Mouse (Mus musculus) forelimb bud, embryonic 11.5 days (tissue): ENCODE data around the gene Mgmt.
A peak's percentile ranks its signal among the peaks of the same experiment; 100 is the strongest.

ENCODE experiments used
- DNase-seq: peaks from one replicate; pipeline ENCODE4 v3.0.0-alpha.2; 2012; ENCODE audit warnings: low read depth, low spot score

Gene Mgmt

DNA sequence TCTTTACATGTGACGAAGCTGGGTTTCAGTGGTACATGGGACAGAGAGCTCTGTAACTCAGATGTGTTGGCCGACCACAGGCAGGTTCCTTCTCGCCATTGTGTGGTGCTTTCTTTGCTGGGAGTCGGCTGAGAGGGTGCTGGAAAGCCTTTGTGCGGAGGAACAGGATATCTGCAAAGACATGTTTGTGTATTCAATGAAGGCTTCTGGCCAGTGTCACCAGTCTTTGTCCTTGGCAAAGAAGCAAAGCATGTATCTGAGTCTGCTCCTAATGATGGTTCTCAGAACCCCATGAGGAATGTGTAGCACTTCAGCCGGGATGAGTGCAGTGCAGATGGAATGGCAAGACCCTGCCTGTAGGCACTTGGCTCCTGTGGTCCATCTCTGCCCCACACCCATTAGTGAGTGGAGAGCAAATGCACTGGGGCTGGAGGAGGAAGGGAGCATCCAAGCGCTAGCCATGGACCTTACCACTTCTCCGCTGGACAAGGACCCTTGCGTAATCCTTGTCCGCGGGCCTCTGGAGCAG, 14.3 kb downstream of the Mgmt start:
- DNase-seq, result no peak

- DNase-seq, result no peak
These were observed 18.5 kb downstream of the Mgmt start for GRCm38 (mm10) chr7:136912901-136913300.

DNA sequence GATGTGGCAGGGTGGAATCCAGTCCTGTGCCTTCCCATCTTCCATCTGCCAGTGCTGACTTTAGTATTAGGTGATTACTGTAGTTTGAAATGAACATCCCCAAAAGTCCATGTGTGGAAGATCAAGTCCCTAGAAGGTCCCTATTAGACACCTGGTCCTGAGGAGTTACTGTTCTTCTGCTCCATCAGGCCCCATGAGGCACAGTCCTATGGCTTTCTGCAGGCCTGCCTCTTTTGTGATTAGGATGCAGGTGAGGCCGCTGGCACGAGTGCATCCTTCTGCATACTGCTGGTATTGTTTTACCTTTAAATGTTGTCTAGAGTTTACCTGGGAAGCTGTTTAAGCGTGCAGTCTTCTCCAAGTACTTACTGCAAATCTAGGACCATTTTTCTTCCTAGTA, 21.6 kb downstream of the Mgmt start:
- no peak for DNase-seq

DNA sequence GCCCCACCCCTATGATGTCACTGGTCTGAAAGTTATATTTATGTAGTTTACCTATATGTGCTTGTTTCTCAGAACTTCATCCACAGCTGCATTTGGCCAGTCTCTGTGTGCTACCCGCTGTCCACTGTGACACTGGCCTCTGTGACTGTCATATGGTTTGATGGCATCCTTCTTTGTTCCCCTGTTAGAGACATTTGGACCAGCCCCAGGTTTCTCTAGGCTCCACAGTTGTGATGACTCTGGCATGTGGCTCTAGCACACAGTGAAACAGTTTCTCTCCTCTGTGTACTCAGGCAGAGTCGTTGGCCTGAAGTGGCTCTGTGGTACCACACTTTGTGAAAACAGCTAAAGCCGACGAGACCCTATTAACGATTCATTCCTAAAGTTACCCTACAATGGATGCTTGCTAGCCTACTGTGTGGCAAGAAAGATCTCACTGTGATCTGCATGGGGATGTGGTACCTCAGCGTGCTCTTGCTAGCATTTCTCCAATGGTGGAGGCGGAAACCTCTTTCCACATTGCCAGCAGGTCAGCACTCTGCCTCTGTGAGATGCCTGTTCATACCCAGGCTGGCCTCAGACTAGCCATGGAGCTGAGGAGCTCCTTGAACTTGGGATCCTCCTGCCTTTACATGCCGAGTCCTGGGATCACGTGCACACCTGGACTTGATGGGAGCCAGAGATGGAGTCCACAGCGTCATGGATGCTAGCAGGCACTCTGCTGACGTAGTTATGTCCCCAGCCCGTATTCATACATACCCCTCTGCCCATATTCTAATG, 26.8 kb downstream of the Mgmt start:
- no peak for DNase-seq

DNA sequence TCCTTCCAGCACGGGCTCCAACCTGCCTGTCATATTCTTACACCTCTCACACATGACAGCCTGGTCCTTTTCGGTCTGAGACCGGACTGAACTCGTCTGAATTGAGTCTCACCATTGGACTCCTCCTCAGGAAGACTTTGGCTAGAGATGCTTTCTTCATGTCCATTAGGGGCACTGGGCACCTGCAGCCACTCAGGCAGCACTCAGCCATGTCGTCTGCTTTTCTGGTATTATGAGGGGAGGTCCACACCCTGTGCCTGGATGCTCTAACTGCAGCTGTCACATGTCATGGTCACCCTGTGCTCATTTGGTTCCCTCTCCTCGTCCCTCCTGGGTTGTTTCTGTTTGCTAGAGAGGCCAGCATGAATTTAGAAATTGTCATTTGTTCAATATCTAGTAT, 27.8 kb downstream of the Mgmt start:
- DNase-seq, result no peak

- no peak for DNase-seq
These were observed 30.3 kb downstream of the Mgmt start for GRCm38 (mm10) chr7:136924610-136925260.

- no peak for DNase-seq
These were observed 31.8 kb downstream of the Mgmt start for GRCm38 (mm10) chr7:136926178-136926577.

DNA sequence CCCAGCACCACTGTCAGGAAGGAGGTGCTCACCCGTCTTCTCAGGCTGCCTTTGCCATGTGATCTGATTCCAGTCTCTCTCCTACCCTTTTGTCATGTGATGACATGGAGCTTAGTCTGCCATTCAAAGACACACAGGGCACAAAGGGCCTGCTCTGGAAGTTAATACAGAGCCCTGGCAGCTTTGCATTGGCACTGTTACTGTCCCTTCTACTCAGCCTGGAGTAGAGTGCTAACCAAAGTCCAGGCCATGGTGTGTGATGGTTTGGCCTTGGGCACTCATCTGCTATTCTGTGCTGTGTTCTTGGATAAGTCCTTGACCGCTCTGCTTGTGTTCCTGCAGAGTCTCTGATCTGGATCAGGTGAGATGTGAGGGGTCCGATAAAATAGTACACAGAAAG, 36.0 kb downstream of the Mgmt start:
- no peak for DNase-seq

- DNase-seq, result no peak
These were observed 39.0 kb downstream of the Mgmt start for GRCm38 (mm10) chr7:136933367-136933766.

- no peak for DNase-seq
These were observed 39.9 kb downstream of the Mgmt start for GRCm38 (mm10) chr7:136934336-136934735.

DNA sequence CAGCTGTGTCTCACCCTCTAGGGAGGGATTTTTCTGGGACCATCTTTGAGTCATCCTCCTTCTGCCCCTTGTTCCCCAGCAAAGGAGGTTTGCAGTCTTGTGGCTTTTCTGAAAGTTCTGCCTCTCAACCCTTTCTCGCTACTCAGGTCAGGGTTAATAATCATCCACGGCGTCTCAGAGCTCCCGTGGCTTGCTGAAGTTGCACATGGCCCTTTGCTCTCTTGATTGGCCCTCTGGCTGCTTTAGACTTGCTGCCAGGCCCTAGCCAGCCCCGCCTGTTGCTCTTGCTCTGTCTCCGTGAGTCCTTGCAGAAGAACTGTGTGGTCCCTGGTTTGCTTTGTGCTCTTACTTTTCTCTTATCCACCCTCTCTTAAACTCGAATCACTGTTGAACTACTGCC, 40.4 kb downstream of the Mgmt start:
- no peak for DNase-seq

DNA sequence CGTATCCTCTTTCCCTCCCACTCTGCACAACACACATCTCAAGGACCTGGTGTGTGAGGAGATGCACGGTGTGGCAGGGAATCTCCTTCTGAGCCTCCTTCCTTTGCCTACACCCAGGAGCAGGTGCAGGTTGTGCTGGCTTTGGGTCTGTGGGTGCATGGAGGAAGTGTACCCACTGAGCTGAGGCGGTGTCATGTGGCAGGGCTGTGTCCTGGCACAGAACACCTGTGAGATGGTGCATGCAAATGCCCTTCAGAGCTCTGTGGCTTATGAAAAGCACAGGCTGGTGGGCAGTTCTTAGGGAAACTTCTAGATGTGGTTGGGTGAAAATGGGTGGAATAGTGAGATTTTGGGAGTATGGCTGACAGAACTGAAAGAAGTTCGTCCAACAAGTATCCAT, 44.0 kb downstream of the Mgmt start:
- DNase-seq, result no peak

- no peak for DNase-seq
These were observed 48.0 kb downstream of the Mgmt start for GRCm38 (mm10) chr7:136942414-136942813.

- DNase-seq, result no peak
These were observed 49.5 kb downstream of the Mgmt start for GRCm38 (mm10) chr7:136943886-136944285.

DNA sequence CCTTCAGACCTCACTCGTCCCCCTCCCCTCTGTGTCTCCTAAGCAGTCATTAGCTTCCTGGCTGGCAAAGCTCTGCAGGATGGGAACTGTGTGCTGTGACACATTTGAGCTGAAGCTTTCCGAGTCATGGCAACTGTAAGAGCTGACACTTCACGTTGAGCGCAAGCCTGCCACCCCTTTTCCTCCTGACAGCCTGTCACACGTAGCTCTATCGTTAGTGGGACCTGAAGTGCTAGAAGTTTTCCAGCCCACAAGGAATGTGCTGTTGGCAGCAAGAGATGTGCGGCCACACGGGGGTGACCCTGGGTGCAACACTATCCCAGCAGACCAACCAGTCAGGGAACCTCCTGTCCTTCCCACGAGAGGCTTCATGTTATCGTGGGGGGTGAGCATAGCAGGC, 51.3 kb downstream of the Mgmt start:
- no peak for DNase-seq

DNA sequence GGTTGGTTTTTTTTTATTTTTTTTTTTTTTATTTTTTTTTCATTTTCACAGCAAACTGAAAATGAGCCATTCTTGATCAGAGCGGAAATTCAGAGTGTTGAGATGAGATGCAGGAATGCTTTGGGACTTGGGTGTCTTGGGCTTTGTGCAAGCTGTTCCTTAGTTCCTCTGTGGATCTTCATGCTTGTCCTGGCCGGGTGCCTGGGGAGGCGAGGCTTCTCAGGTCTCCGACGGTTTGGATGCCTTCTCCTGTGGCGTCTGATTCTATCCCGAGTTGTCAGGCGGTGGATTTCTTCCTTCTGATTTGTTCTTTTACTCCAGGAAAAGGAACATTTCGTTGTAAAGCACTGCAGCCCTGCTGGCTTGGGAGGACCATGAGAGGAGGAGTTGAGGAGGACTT, 51.7 kb downstream of the Mgmt start:
- no peak for DNase-seq

DNA sequence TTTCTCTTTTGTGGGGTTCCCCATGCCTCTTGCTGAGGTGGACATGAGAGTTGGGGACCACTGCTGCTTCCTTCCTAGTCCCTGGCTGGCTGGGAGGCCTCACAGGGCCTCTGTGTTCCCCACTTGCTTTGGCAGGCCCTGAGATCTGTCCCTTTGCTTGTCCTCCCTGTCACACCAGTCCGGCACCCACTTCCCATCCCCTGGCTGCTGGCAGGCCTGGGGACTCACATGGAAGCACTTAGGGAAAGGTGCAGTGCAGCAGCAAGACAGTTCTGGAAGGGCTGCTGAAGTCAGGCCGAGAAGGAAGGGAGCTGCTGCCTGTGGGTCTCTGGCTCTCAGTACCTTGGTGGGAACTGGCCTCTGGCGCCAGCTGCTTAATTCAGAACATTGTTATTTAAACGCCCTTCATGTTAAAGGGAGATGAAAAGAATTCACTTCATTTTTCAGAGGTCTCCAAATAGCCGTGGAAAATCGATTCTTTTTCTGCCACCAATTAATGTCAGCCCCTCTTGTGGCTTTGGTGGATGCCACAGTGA, 53.9 kb downstream of the Mgmt start:
- no peak for DNase-seq

- peak; percentile 58 for DNase-seq
These were observed 58.2 kb downstream of the Mgmt start for GRCm38 (mm10) chr7:136952608-136953007.

- DNase-seq, result no peak
These were observed 58.8 kb downstream of the Mgmt start for GRCm38 (mm10) chr7:136953251-136953650.

GRCm38 (mm10) chr7:136972361-136972760, 77.9 kb downstream of the Mgmt start:
- DNase-seq, result no peak

DNA sequence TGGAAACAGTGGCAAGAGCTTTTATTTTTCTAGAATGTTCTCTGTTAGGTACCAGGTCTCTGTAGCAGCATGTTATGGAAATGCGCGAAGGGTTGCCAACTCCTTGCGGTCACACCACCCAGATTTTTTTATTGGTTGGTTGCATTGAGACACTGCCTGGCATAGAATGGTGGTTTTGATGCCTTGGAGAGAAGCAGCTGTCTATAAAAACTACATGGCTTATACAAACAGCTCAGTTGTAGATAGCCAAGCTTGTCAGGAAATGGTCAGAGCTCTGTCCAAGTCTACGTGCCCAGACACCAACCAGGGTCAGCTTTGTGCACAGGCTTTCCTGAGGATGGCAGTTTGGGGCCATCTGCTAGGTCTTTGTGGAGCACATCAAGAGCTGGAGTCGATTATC, 80.6 kb downstream of the Mgmt start:
- DNase-seq, result no peak

GRCm38 (mm10) chr7:136997456-136997855, 103.0 kb downstream of the Mgmt start:
- DNase-seq, result no peak

- no peak for DNase-seq
These were observed 106.3 kb downstream of the Mgmt start for GRCm38 (mm10) chr7:137000703-137001102.
